Mouse (Mus musculus) heart, postnatal 14 days (tissue): Measurements from ENCODE around the gene Strip2. TPM values are rescaled to one million over a fixed set of nuclear protein-coding genes. Genes with fewer than 3 reads are reported as not detected.

ENCODE experiments used
- DNase-seq, 2 experiments: peaks; one replicate each; pipeline ENCODE4 v3.0.0; 2021 to 2022
- intact Hi-C: fragments of 180-260 bp; cut with DNase I; formaldehyde crosslinking; loops from one replicate; pipeline ENCODE4 v1.15.1; 2025
- long read RNA-seq, 2 experiments: library from polyadenylated mRNA; stranded (forward); transcript quantifications; one replicate each; pipeline ENCODE4 v2.0.0; 2021
- total RNA-seq, 2 experiments: library from RNA; stranded (reverse); gene quantifications; 2 replicates each; pipeline ENCODE4 v1.2.3; 2021

The Strip2 gene
- total RNA-seq, result 10 to 100 TPM; 62.5 to 69.9 TPM
- long read RNA-seq, experiment 1, full-length matches to known transcripts, result 7 of 18 reads
- long read RNA-seq, experiment 1, partial matches to known transcripts, result 5 of 18 reads
- long read RNA-seq, experiment 1, other reads (novel, unspliced or antisense), result 6 of 18 reads
- long read RNA-seq, experiment 2, full-length matches to known transcripts, result 8 of 22 reads
- long read RNA-seq, experiment 2, partial matches to known transcripts, result 11 of 22 reads
- long read RNA-seq, experiment 2, other reads (novel, unspliced or antisense), result 3 of 22 reads

- intact Hi-C loops, result loop anchor here (5.0 kb wide), 2 partner anchors 49 to 131 kb away; partner anchors contain the start of gene Nrf1
- DNase-seq, result peak; percentile 94 to 96
Observed at GRCm38 (mm10) chr6:29916530-29917382, at the start of gene Strip2. Strip2 (plus strand) TSS chr6:29917012.

- intact Hi-C loops, result loop anchor here (5.0 kb wide), 1 partner anchor 49 kb away; the partner anchor contains the start of gene Strip2
- DNase-seq, result no peak
Observed at GRCm38 (mm10) chr6:29868341-29868895, 48.4 kb upstream of the Strip2 start.

GRCm38 (mm10) chr6:29873654-29874053 lies 43.2 kb upstream of the Strip2 start:
- no peak for DNase-seq
- intact Hi-C loops, result no loop called here

GRCm38 (mm10) chr6:29875576-29875975 lies 41.2 kb upstream of the Strip2 start:
- intact Hi-C loops, result no loop called here
- peak; percentile 17 to 59 for DNase-seq

- no peak for DNase-seq
- intact Hi-C loops, result no loop called here
Observed at GRCm38 (mm10) chr6:29876782-29877181, 40.0 kb upstream of the Strip2 start.

GRCm38 (mm10) chr6:29879579-29879978 lies 37.2 kb upstream of the Strip2 start:
- no peak for DNase-seq
- intact Hi-C loops, result no loop called here

GRCm38 (mm10) chr6:29880796-29881195 lies 36.0 kb upstream of the Strip2 start:
- intact Hi-C loops, result no loop called here

GRCm38 (mm10) chr6:29881936-29882335 lies 34.9 kb upstream of the Strip2 start:
- DNase-seq, result no peak
- intact Hi-C loops, result no loop called here

More at GRCm38 (mm10) chr6:29880796-29881195, 36.0 kb upstream of the Strip2 start:
- no peak for DNase-seq

GRCm38 (mm10) chr6:29882870-29883269 lies 33.9 kb upstream of the Strip2 start:
- intact Hi-C loops, result no loop called here
- no peak for DNase-seq

GRCm38 (mm10) chr6:29891151-29891550 lies 25.7 kb upstream of the Strip2 start:
- intact Hi-C loops, result no loop called here
- no peak for DNase-seq

GRCm38 (mm10) chr6:29896976-29897375 lies 19.8 kb upstream of the Strip2 start:
- intact Hi-C loops, result no loop called here
- DNase-seq, result no peak

GRCm38 (mm10) chr6:29901450-29901849 lies 15.4 kb upstream of the Strip2 start:
- intact Hi-C loops, result no loop called here
- DNase-seq, result no peak

GRCm38 (mm10) chr6:29902256-29902655 lies 14.6 kb upstream of the Strip2 start:
- intact Hi-C loops, result no loop called here
- no peak for DNase-seq

GRCm38 (mm10) chr6:29903343-29903914 lies 13.4 kb upstream of the Strip2 start:
- intact Hi-C loops, result no loop called here
- no peak for DNase-seq

- DNase-seq, result no peak
- intact Hi-C loops, result no loop called here
Observed at GRCm38 (mm10) chr6:29904281-29904680, 12.5 kb upstream of the Strip2 start.

- intact Hi-C loops, result no loop called here
- no peak for DNase-seq
Observed at GRCm38 (mm10) chr6:29910631-29911030, 6.2 kb upstream of the Strip2 start.

- intact Hi-C loops, result no loop called here
Observed at GRCm38 (mm10) chr6:29913673-29914072, 3.1 kb upstream of the Strip2 start.

GRCm38 (mm10) chr6:29914136-29914535 lies 2.7 kb upstream of the Strip2 start:
- intact Hi-C loops, result no loop called here
- DNase-seq, result no peak

More at GRCm38 (mm10) chr6:29913673-29914072, 3.1 kb upstream of the Strip2 start:
- no peak for DNase-seq

- intact Hi-C loops, result loop anchor here (5.0 kb wide), 2 partner anchors 49 to 131 kb away; partner anchors contain the start of gene Nrf1
- DNase-seq, result no peak
Observed at GRCm38 (mm10) chr6:29915836-29916235, 976 bp upstream of the Strip2 start.

GRCm38 (mm10) chr6:29917383-29917720 lies 540 bp downstream of the Strip2 start:
- intact Hi-C loops, result loop anchor here (5.0 kb wide), 2 partner anchors 50 to 130 kb away; partner anchors contain the start of gene Nrf1
- no peak for DNase-seq

- DNase-seq, result no peak
- intact Hi-C loops, result loop anchor here (5.0 kb wide), 2 partner anchors 51 to 129 kb away; partner anchors contain the start of gene Nrf1
Observed at GRCm38 (mm10) chr6:29917947-29918346, 1.1 kb downstream of the Strip2 start.
